Mouse (Mus musculus) cerebellum, adult 18-20 months (tissue): ENCODE data around the gene Eif4enif1.
A peak's percentile ranks its signal among the peaks of the same experiment; 100 is the strongest.
"Not testable (repeated sequence)": the region's sequence is repeated elsewhere in the genome, so short reads cannot be mapped to it uniquely, and the experiment has no call there.

Source experiments
- DNase-seq, 2 experiments: peaks; one replicate each; pipeline ENCODE4 v3.0.0; 2021

Eif4enif1 gene

DNA sequence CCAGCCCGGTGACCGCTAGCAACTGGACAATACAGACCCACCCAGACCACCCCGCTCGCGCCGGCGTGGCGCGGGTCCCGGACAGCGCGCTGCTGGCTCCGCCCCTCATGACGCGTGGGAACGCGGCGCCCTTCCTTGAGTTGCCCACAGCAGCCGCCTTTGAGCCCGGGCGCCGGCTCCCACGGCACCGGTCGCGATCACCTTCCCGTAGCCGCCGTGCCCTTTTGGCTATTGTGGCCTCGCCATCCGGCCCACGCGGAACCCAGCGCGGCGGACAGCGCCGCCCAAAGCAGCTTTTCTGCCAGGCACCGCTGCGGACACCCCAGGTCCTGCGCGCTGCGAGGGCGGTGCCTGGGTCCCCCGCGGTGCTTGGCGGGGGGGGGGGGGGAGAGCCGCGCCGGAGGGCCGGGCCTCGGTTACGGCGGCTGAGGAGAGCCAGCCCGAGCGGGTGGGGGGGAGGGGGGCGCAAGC is at the start of gene Eif4enif1:
Gene Eif4enif1 (plus strand): TSS at position 162 of the 471 bp plus-strand sequence.
- peak; percentile 84 to 94 for DNase-seq

DNA sequence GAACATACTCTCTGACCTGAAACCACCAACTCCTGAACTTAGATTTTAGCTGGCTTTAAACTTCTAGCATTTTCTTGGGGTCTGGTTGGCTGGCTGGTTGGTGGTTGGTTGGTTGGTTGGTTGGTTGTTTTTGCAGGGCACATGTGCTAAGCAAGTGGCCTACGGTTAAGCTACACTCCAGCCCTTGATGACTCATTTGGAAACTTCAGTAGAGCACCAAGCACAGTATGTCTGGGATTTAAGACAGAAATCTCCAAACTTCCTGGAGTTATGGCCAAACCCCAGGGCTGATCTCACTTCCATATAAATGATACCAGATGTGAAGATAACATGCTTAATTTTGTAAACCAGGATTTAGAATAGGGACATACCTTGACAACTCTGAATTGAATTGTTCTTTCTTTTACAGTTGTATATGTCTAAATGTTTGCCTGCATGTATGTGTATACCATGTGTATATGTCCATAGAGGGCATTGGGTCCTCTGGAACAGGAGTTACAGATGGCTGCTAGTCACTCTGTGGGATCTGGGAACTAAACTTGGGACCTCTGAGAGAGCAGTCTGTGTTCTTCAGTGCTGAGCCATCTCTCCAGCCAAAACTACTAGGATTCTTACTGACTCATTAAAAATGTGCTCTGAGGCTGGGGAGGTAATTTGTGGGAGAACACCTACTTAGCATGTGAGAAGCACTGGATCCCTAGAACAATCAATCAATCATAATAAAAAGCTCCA is 48.4 kb upstream of the Eif4enif1 start:
- peak; percentile 22 to 52 for DNase-seq

DNA sequence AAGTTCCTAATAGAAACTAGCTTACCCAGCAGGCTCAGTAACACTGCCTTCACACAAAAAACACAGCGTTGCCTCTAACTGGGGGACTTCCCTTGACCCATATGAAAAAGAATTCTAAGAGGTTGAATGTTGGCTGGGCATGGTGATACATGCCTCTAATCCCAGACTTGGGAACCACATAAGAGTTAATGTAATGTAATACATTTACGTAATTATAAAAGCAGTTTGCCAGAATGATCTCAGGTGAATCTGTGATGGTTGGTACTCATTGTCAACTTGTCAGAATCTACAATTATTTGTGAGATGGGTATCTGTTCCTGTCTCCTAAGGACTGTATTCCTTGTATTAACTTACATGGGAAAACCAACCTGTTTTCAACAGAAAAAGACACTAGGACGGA is 45.2 kb upstream of the Eif4enif1 start:
- DNase-seq, result not testable (repeated sequence)

- DNase-seq, result not testable (repeated sequence)
Observed at GRCm38 (mm10) chr11:3157996-3158395, 44.2 kb upstream of the Eif4enif1 start.

GRCm38 (mm10) chr11:3158800-3159199 is 43.4 kb upstream of the Eif4enif1 start:
- DNase-seq, result not testable (repeated sequence)

GRCm38 (mm10) chr11:3161370-3161769 is 40.8 kb upstream of the Eif4enif1 start:
- DNase-seq, result peak; percentile 32 to 51

- DNase-seq, result peak; percentile 21 to 52
Observed at GRCm38 (mm10) chr11:3162236-3162897, 39.8 kb upstream of the Eif4enif1 start.

DNA sequence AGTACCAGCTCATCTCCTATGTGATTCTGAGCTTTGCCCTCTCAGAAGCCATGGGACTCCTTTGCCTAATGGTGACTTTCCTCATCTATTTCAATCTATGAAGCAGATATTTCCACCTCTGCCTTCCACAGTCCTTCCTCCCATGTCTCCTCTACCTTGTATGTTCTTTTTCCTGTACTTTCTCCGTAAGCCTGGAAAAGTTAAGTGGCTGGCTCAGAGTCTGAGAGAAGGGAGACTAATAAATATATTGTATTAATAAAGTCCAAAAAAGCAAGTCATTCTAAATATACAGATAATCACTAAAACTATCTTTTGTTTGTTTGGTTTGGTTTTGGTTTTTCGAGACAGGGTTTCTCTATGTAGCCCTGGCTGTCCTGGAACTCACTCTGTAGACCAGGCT is 39.1 kb upstream of the Eif4enif1 start:
- DNase-seq, result not testable (repeated sequence)

- DNase-seq, result not testable (repeated sequence)
Observed at GRCm38 (mm10) chr11:3163661-3164060, 38.5 kb upstream of the Eif4enif1 start.

GRCm38 (mm10) chr11:3165210-3165782 is 36.9 kb upstream of the Eif4enif1 start:
- DNase-seq, result not testable (repeated sequence)

DNA sequence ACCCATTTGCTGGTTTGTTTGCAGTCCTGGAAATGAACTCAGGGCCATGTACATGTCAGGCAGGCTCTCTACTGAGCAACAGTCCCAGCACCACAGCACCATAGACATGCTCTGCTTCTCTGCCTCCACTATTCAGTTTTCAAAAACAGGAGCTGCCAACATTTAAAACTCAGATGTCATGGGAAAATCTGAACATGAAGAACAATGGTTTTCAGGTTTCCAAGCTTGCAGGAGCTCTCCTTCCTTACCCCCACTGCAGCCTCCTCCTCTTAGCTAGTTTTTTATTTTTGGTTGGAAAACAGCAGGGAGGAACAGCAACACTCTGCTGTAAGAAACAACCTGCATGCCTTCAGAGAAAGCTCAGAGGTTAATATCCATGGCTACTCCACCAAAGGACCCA is 35.9 kb upstream of the Eif4enif1 start:
- DNase-seq, result not testable (repeated sequence)

- not testable (repeated sequence) for DNase-seq
Observed at GRCm38 (mm10) chr11:3167129-3167528, 35.1 kb upstream of the Eif4enif1 start.

DNA sequence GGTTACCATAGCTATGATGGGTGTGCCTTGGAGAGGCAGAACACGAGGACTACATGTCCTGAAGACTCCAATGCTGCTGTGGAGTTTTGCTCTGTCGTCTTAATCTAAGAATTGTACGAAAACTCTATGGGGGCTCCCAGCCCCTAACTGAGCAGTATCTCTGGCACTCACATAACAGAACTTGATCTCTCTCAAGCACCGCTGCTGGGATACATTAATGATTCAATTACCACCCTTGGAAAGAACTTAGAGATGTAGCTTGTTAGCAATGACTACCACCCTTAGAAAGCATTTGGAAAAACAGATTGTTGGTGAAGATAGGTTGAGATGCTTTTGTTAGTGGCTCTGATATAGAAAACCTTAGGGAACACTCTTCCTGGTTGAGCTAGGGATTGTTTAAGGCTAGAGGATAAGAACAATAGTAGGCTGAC is 34.6 kb upstream of the Eif4enif1 start:
- peak in 1 of 2 experiments; percentile 43 for DNase-seq

DNA sequence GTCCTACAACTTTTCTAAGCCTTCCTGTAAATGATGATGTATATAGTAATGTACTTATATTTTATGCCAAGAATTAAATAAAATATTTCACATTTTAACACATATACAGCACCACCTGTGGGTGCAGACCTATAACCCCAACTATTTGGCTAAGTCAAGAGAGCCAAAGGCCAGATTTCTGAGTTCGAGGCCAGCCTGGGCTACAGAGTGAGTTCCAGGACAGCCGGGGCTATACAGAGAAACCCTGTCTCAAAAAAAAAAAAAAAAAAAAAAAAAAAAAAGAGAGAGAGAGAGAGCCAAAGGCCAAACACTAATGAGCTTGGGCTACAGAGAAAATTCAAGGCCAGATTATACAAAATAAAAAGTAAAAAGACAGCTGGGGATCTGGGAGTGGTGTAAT is 33.1 kb upstream of the Eif4enif1 start:
- not testable (repeated sequence) for DNase-seq

GRCm38 (mm10) chr11:3171931-3172330 is 30.3 kb upstream of the Eif4enif1 start:
- peak in 1 of 2 experiments; percentile 36 for DNase-seq

DNA sequence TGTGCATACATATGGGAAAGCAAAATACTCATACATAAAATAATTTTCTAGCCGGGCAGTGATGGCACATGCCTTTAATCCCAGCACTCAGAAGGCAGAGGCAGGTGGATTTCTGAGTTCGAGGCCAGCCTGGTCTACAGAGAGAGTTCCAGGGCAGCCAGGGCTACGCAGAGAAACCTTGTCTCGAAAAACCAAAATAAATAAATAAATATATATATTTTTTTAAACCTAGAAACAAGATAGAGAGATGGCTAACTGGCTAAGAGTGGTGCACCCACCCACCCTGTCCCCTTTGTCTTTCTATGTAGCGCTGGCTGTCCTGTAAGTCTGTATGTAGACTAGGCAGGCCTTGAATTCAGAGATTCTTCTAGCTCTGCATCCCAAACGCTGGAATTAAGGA is 29.7 kb upstream of the Eif4enif1 start:
- DNase-seq, result not testable (repeated sequence)

GRCm38 (mm10) chr11:3173425-3174318 is 28.5 kb upstream of the Eif4enif1 start:
- peak; percentile 38 to 55 for DNase-seq

GRCm38 (mm10) chr11:3178968-3179725 is 23.0 kb upstream of the Eif4enif1 start:
- not testable (repeated sequence) for DNase-seq

DNA sequence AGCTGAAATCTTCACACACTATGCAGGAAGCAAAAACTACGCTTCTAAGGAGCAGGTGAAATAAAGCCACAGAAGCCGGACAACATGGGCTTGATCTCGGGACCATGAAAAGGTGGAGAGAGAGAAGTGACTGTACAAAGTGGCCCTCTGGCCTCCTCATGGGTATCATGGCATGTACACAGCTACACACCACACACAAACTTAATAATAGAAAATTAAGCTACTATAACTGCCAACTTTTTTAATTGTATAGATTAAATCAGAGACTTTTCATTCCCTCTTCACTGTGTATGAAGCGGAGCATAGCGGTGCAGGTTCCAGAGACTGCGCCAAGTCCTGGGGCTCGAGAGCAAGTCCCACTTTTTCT is 22.5 kb upstream of the Eif4enif1 start:
- DNase-seq, result peak in 1 of 2 experiments; percentile 28

DNA sequence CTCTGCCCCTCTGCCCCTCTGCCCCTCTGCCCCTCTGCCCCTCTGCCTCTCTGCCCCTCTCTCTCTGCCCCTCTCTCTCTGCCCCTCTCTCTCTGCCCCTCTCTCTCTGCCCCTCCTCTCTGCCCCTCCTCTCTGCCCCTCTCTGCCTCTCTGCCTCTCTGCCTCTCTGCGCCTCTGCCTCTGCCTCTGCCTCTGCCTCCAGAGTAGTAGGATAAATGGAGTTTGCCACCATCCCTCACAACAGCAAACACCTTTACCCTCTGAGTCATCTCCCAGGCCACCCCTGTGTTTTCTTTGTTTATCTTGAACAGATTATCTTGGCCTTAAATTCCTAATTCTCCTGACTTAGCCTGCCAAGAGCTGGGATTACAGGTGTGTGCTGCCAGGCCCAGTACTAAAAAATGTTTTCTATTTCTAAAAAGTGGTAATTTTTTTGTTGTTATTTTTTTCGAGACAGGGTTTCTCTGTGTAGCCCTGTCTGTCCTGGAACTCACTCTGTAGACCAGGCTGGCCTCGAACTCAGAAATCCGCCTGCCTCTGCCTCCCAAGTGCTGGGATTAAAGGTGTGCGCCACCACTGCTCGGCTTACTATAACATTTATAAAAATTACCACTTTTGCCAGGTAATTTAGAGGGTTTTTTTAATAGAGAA is 21.6 kb upstream of the Eif4enif1 start:
- DNase-seq, result not testable (repeated sequence)

DNA sequence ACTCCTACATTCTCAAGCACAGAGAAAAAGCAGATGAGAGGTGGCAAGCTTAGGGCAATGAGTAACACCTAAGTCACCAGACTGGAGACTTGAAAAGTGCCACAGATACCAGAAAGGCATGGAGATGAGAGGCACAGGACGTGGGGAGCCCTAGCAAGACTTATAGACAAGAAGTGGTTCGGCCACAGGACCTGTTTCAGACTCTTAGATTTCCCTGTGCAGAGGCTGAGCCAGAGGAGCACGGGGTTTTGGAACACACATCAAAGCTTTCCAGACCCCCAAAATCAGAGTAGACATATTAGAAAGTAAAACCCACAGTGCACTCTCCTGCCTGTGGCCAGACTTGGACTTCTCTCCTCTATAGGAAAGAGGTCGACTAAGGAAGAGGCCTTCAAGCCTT is 20.9 kb upstream of the Eif4enif1 start:
- DNase-seq, result peak; percentile 35 to 56
